Mouse (Mus musculus) C2C12 (cell line): ENCODE results near the gene Pms2. TPM values are rescaled to one million over a fixed set of nuclear protein-coding genes. Genes with fewer than 3 reads are reported as not detected.

Experiments used
- H3K27me3 ChIP-seq: one replicate; pipeline ENCODE4 v1.6.1; 2011; ENCODE audit not compliant: control insufficient read depth, insufficient read depth, insufficient read length
- H3K36me3 ChIP-seq: one replicate; pipeline ENCODE4 v1.6.1; 2011; ENCODE audit not compliant: control insufficient read depth, insufficient read depth
- H3K4me3 ChIP-seq: one replicate; pipeline ENCODE4 v1.5.1; 2011; ENCODE audit warnings: mild to moderate bottlenecking, control low read depth; ENCODE audit not compliant: poor library complexity, insufficient read depth, severe bottlenecking
- H3K79me2 ChIP-seq: one replicate; pipeline ENCODE4 v1.6.1; 2011; ENCODE audit not compliant: control insufficient read depth, insufficient read depth
- H3K79me3 ChIP-seq: one replicate; pipeline ENCODE4 v1.6.1; 2011; ENCODE audit warnings: low read depth, control low read depth
- H3ac ChIP-seq: one replicate; pipeline ENCODE3; 2011; ENCODE audit warnings: low read depth; ENCODE audit not compliant: control insufficient read depth, insufficient read length
- CEBPB ChIP-seq: IDR thresholded peaks from one replicate; pipeline ENCODE4 v1.6.1; 2011; ENCODE audit warnings: low read depth, mild to moderate bottlenecking, control low read depth, moderate library complexity
- CTCF ChIP-seq: IDR thresholded peaks from one replicate; pipeline ENCODE4 v1.5.1; 2011; ENCODE audit not compliant: control insufficient read depth, insufficient read depth, insufficient read length
- FOSL1 ChIP-seq: IDR thresholded peaks from one replicate; pipeline ENCODE4 v1.8.0; 2011; ENCODE audit warnings: mild to moderate bottlenecking, low read length; ENCODE audit not compliant: poor library complexity, insufficient read depth, severe bottlenecking
- MAX ChIP-seq: IDR thresholded peaks from one replicate; pipeline ENCODE4 v1.6.1; 2011; ENCODE audit warnings: mild to moderate bottlenecking, control low read depth
- MYOD1 ChIP-seq: IDR thresholded peaks from one replicate; pipeline ENCODE4 v1.6.1; 2011; ENCODE audit warnings: low read depth; ENCODE audit not compliant: control insufficient read depth, insufficient read length
- MYOG ChIP-seq: IDR thresholded peaks from one replicate; pipeline ENCODE4 v1.6.1; 2011; ENCODE audit not compliant: control insufficient read depth, insufficient read length; ENCODE audit errors: extremely low read depth
- USF1 ChIP-seq: IDR thresholded peaks from one replicate; pipeline ENCODE4 v1.6.1; 2011; ENCODE audit warnings: low read depth, mild to moderate bottlenecking, control low read depth, moderate library complexity
- polyA plus RNA-seq: library from polyadenylated mRNA; unstranded; fragments of >200 nt; fragmentation: generic; extraction: Trizol; gene quantifications from one replicate; pipeline ENCODE4 v1.2.1, GENCODE M21; 2012; ENCODE audit warnings: missing spikeins

The Pms2 gene
- polyA plus RNA-seq, 1 experiment, result 7.0 TPM

DNA sequence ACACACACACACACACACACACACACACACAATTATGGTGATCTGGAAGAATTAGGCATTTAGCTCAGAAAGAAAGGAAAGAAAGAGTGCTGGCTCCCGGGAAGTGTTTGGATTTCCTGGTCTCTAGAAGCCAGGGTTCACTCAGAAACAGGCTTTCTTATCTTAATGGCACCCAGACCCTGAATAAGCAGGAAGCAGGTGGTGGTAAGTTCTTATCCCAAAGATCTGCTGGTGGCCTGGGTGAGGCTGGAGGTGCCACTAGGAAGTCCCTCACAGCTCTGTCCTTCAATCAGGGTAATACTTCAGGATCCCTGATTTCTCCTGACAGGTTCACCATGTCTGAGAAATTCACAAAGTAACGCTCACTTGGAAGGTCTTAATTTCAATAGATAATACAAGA is 72.6 kb downstream of the Pms2 start:
- H3K27me3 ChIP-seq, result no peaks in the 10 kb centered on the region
- no peaks in the 10 kb centered on the region for H3K79me2 ChIP-seq
- peaks cover 10% of the 10 kb centered on the region for H3K36me3 ChIP-seq
- H3ac ChIP-seq, result no peak overlapping the region
- H3K4me3 ChIP-seq, result no peak overlapping the region
- TF ChIP-seq CEBPB, result no peak
- TF ChIP-seq CTCF, result no peak
- no peak for TF ChIP-seq USF1
- no peak for TF ChIP-seq FOSL1
- TF ChIP-seq MAX, result no peak
- no peak for TF ChIP-seq MYOD1
- no peak for TF ChIP-seq MYOG
- H3K79me3 ChIP-seq, result no peaks in the 10 kb centered on the region

Other genes starting within 250 kb of the Pms2 start
- gene Usp42, start 177.7 kb upstream of the Pms2 start, polyA plus RNA-seq, result 4.8 TPM
- 13.9 TPM for gene Eif2ak1, start 92.2 kb upstream of the Pms2 start, polyA plus RNA-seq
- gene Ankrd61, start 12.3 kb upstream of the Pms2 start, polyA plus RNA-seq, result 0.18 TPM
- gene Aimp2, start 117 bp upstream of the Pms2 start, polyA plus RNA-seq, result 158 TPM
- gene Gm42421, start 18.2 kb downstream of the Pms2 start, polyA plus RNA-seq, result 0.25 TPM
- not detected for gene Rsph10b, start 23.1 kb downstream of the Pms2 start, polyA plus RNA-seq
- gene Ccz1, start 104.9 kb downstream of the Pms2 start, polyA plus RNA-seq, result 35.0 TPM
- not detected for gene Ocm, start 116.7 kb downstream of the Pms2 start, polyA plus RNA-seq
- gene Lmtk2, start 190.5 kb downstream of the Pms2 start, polyA plus RNA-seq, result 4.9 TPM